Mouse (Mus musculus) heart, adult 2 months (tissue): ENCODE results near the gene Napb. TPM values are rescaled to one million over a fixed set of nuclear protein-coding genes. Genes with fewer than 3 reads are reported as not detected.
"Not testable (repeated sequence)": the region's sequence is repeated elsewhere in the genome, so short reads cannot be mapped to it uniquely, and the experiment has no call there.

Experiments
- DNase-seq, 2 experiments: peaks; one replicate each; pipeline ENCODE4 v3.0.0; 2021
- H3K27ac ChIP-seq: fragments of 200-600 bp; 2 replicates; pipeline ENCODE4 v1.8.1; 2022
- H3K27me3 ChIP-seq: fragments of 200-500 bp; 2 replicates; pipeline ENCODE4 v1.6.1; 2012; ENCODE audit warnings: mild to moderate bottlenecking, low read length, inconsistent platforms, mixed read lengths; ENCODE audit not compliant: control insufficient read depth, insufficient read depth
- H3K36me3 ChIP-seq: fragments of 200-500 bp; 2 replicates; pipeline ENCODE4 v1.6.1; 2012; ENCODE audit warnings: low read length, inconsistent platforms; ENCODE audit not compliant: control insufficient read depth, insufficient read depth
- H3K4me1 ChIP-seq: fragments of 200-500 bp; 2 replicates; pipeline ENCODE4 v1.6.1; 2011; ENCODE audit warnings: low read length; ENCODE audit not compliant: control insufficient read depth, insufficient read depth
- H3K4me3 ChIP-seq: fragments of 200-600 bp; 2 replicates; pipeline ENCODE4 v1.8.1; 2022
- H3K79me2 ChIP-seq: fragments of 200-500 bp; replicated peaks from 2 replicates; pipeline ENCODE4 v1.6.1; 2012; ENCODE audit warnings: mild to moderate bottlenecking, inconsistent platforms, low read length, moderate library complexity, mixed read lengths; ENCODE audit not compliant: control insufficient read depth, insufficient read depth
- H3K9ac ChIP-seq: fragments of 200-500 bp; 2 replicates; pipeline ENCODE4 v1.6.1; 2012; ENCODE audit warnings: low read depth, mild to moderate bottlenecking, control low read depth, inconsistent platforms, low read length, mixed read lengths
- CTCF ChIP-seq: fragments of 200-600 bp; IDR thresholded peaks from 2 replicates; pipeline ENCODE4 v1.8.1; 2022; ENCODE audit warnings: antibody characterized with exemption, mild to moderate bottlenecking, moderate library complexity
- EP300 ChIP-seq: fragments of 200-500 bp; IDR thresholded peaks from 2 replicates; pipeline ENCODE4 v1.6.1; 2011; ENCODE audit warnings: low read depth, low read length, control low read depth; ENCODE audit not compliant: insufficient read depth
- POLR2A ChIP-seq: fragments of 200-500 bp; IDR thresholded peaks from 2 replicates; pipeline ENCODE4 v1.6.1; 2011; ENCODE audit warnings: mild to moderate bottlenecking, low read depth, low read length, control low read depth; ENCODE audit not compliant: insufficient read depth
- WGBS: fragments of 180-500 bp; shearing (Covaris S2); methylation state at CpG from one replicate; pipeline ENCODE4 v1.1.7; 2018; 5-methylcytosine and 5-hydroxymethylcytosine counted together
- intact Hi-C: fragments of 180-260 bp; cut with DNase I; formaldehyde crosslinking; loops from one replicate; pipeline ENCODE4 v1.15.1; 2025
- long read RNA-seq: library from polyadenylated mRNA; stranded (forward); transcript quantifications from one replicate; pipeline ENCODE4 v2.0.0, GENCODE M21; 2021
- polyA plus RNA-seq: library from polyadenylated mRNA; depleted of rRNA; stranded (reverse); fragments of >200 nt; gene quantifications from 2 replicates; pipeline ENCODE4 v1.2.3, GENCODE M21; 2012; rRNA removed
- total RNA-seq, 2 experiments: library from RNA; stranded (reverse); gene quantifications; 2 replicates each; pipeline ENCODE4 v1.2.3; 2021

Gene Napb
- total RNA-seq (1 to 10 TPM; 1.1 to 1.3 TPM), polyA plus RNA-seq (0.88 and 1.8 TPM in 2 replicates)
- long read RNA-seq, full-length matches to known transcripts, result 1 of 1 reads
- long read RNA-seq, partial matches to known transcripts, result 0 of 1 reads
- long read RNA-seq, other reads (novel, unspliced or antisense), result 0 of 1 reads

DNA sequence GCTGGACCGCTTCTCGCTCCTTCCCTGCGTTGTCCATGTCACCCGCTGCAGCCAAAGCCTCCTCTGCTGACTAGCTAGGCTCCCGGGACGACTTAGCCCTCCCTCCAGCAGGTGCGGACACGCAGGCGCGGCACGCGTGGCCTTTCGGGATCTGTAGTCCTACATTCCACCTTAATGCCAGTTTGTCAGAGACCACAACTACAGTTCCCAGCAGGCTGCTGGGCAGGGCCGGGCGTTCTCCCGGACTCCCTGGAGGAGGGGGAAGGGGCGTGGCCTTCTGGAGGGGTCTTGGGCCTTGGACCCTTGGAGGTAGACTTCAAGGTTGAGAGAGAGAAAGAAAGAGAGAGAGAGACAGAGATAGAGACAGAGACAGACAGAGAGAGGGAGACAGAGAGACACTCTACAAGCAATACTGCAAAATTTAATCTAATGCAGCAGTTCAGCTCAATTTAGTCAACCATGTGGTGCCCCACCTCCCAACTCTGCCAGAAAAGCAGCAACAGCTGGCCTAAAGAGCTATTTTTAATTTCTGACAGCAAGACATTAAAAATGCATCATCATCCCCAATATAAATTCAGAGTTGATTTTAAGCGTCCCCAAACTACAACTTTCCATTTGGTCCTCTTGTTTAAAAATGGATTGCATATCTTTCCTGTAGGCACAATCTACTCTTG is at the start of gene Napb:
Napb (minus strand) TSS at position 141 of the 674 bp plus-strand sequence.
- Histone ChIP-seq H3K27ac (peak within 1 kb of the TSS; percentile 84), H3K79me2 (no peaks in the 10 kb centered on the region), H3K9ac (peak within 1 kb of the TSS; percentile 72), H3K36me3 (peaks cover 2% of the 10 kb centered on the region), H3K4me3 (peak within 1 kb of the TSS; percentile 90), H3K27me3 (no peaks in the 10 kb centered on the region), H3K4me1 (no peaks in the 10 kb centered on the region; the same call in 1 of the 2 replicates)
- 4% methylated on average over 18 of the region's 18 CpGs for WGBS
- peak; percentile 92 to 94 for DNase-seq
- TF ChIP-seq CTCF (peak; percentile 12), EP300 (no peak), POLR2A (peak; percentile 95)
- intact Hi-C loops, result loop anchor here (5.0 kb wide), 1 partner anchor 50 kb away; the partner anchor contains the start of gene Gzf1

DNA sequence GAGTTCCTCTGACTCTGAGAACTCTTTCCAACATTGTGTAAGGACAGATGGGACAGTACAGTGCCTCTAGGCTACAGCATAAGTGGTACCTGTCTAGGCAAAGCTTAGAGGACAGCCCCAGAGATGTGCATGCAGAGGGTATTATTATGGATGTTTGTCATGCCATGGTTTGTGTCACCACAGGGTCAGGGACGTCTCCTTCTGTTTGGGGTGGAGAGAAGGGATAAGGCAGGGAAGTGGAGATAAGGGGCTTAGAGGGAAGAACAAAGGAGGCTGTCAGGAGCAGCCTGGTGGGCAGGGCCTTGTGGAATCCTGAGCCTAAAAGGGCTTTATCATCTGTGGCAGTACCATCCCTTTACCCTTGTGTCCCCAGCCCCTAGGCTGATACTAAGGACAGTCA is 49.4 kb upstream of the Napb start, which contains the start of gene 8030411F24Rik:
8030411F24Rik (plus strand) TSS at position 301 of the 400 bp plus-strand sequence.
- DNase-seq, result no peak
- no peaks in the 10 kb centered on the region for H3K27me3 ChIP-seq
- H3K9ac ChIP-seq, result no peak within 1 kb of the TSS
- H3K4me1 ChIP-seq, result no peaks in the 10 kb centered on the region
- H3K79me2 ChIP-seq, result no peaks in the 10 kb centered on the region
- no peak within 1 kb of the TSS for H3K4me3 ChIP-seq
- H3K27ac ChIP-seq, result no peak within 1 kb of the TSS
- no peak for TF ChIP-seq CTCF
- no peak for TF ChIP-seq POLR2A
- TF ChIP-seq EP300, result no peak
- 8% methylated on average over 1 of the region's 1 CpGs for WGBS
- intact Hi-C loops, result no loop called here
- H3K36me3 ChIP-seq, result no peaks in the 10 kb centered on the region

DNA sequence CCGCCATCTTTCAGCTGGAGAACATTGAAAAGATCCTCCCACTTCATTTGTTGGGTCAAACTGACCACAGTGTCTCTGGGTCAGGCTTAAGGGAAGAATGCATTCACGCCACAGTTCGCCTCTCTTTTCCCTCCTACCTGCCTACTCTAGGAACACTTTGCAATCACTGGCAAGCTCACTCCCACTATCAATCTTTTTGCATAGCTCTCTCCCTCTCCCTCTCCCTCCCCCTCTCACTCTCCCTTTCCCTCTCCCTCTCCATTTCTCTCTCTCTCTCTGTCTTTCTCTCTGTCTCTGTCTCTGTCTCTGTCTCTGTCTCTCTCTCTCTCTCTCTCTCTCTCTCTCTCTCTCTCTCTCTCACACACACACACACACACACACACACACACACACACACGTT is 39.1 kb upstream of the Napb start, which contains the start of gene Cst11:
Cst11 (minus strand) TSS at position 101 of the 400 bp plus-strand sequence.
- H3K79me2 ChIP-seq, H3K4me1 ChIP-seq, H3K27ac ChIP-seq, intact Hi-C loops, H3K36me3 ChIP-seq, DNase-seq, H3K9ac ChIP-seq, H3K27me3 ChIP-seq, H3K4me3 ChIP-seq: not testable (repeated sequence)
- WGBS, result 78% methylated on average over 4 of the region's 4 CpGs

DNA sequence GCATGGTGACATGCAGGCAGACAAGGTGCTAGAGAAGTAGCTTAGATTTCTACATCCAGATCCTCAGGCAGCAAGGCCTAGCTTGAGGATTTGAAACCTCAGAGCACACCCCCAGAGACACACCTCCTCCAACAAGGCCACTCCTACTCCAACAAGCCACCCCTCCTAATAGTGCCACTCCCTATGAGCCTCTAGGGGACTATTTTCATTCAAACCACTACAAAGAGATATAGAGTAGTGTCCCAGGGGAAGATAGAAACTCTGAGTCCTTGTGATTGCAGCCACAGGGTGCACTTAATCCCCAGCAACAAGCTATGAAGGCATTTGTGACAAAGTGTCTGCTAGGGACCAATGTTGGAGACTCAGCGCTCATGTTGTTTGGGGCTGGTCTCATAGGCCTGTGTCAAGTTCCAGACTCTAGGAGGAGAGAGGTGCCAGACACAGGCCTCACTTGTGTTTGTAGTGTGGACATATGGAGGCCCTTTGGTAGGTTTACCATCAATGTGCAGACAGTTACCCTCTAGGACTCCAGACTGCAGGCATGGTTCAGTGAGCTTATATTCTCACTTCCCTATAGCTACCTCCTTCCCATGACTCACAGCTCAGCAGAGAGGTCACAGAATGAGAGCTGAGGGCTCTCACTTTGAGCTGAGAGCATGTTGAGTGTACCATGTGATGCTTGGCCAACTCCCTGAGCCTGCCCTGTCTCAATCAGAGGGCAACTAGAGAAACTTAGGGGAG is 31.6 kb upstream of the Napb start:
- Histone ChIP-seq H3K27me3 (no peaks in the 10 kb centered on the region), H3K79me2 (no peaks in the 10 kb centered on the region), H3K36me3 (no peaks in the 10 kb centered on the region), H3K4me3 (no peak overlapping the region), H3K4me1 (no peaks in the 10 kb centered on the region), H3K27ac (no peak overlapping the region), H3K9ac (no peak overlapping the region)
- intact Hi-C loops, result no loop called here
- TF ChIP-seq POLR2A (no peak), CTCF (no peak), EP300 (no peak)
- 100% methylated on average over 1 of the region's 1 CpGs for WGBS
- no peak for DNase-seq

DNA sequence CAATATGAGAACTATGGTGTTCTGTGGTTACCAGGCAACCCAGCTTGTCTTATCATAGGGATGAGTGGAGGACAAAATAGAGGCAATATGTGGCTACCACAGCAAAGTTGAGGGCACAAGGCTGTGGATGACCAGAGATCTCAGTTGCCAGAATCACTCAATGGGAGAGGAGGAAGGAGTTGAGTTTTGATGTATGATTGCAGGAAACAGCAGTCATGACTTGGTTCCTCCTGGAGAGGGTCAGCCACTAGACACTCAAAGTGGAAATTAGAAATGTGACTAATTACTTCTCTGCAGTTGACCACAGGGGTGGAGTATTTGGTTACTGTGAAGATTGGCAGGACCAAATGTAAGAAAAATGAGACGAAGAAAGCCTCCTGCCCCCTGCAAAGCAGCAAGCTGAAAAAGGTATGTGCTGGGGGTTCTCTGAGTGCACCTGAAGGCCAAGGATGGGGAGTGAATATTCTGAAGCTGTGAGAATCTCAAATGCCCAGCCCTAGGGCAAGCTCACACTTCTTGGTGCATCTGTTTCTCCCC is 22.1 kb upstream of the Napb start:
- Histone ChIP-seq H3K9ac (no peak overlapping the region), H3K36me3 (no peaks in the 10 kb centered on the region), H3K27me3 (no peaks in the 10 kb centered on the region; the same call in 1 of the 2 replicates), H3K79me2 (no peaks in the 10 kb centered on the region), H3K4me3 (no peak overlapping the region), H3K27ac (no peak overlapping the region), H3K4me1 (no peaks in the 10 kb centered on the region)
- no peak for DNase-seq
- WGBS, result 60% methylated on average over 1 of the region's 1 CpGs
- intact Hi-C loops, result loop anchor here (5.0 kb wide), 1 partner anchor 98 kb away; no protein-coding TSS in a partner anchor
- no peak for TF ChIP-seq CTCF
- no peak for TF ChIP-seq EP300
- no peak for TF ChIP-seq POLR2A
